ENCODE assay signal across 11 mouse cellular contexts in genomic region chr2:156724871-156725270, GRCm38 (mm10). TPM values are rescaled to one million over a fixed set of nuclear protein-coding genes. Genes with fewer than 3 reads are reported as not detected.
DNase-seq lines count a peak whose midpoint lies in the region; ATAC-seq lines count a peak whose summit lies in the region.
"Had no signal": no experiment of that assay in that cellular context is flagged by ENCODE, and none has a peak within 500 bp of the region (broad histone marks: within the 10 kb centered on the region; RNA-seq: fewer than 3 reads in every experiment).

No protein-coding gene starts in this region.

- 76% methylated on average over 4 of the region's 4 CpGs for WGBS in heart, embryonic 12.5 days
- WGBS in hindbrain, embryonic 13.5 days, result 74% methylated on average over 4 of the region's 4 CpGs

- no peaks in the 10 kb centered on the region for H3K9me3 ChIP-seq in heart, embryonic 12.5 days (replicated peaks)
- H3K9me3 ChIP-seq in hindbrain, embryonic 13.5 days, result no peaks in the 10 kb centered on the region

- intact Hi-C loops in heart, postnatal 14 days (cut with DNase I), result loop anchor here (10.0 kb wide), 1 partner anchor 50 kb away; the partner anchor contains the start of gene Myl9

- H3K4me1 ChIP-seq in heart, embryonic 12.5 days (replicated peaks), result peaks cover 64% of the 10 kb centered on the region
- H3K4me1 ChIP-seq in hindbrain, embryonic 13.5 days (replicated peaks), result peaks cover 71% of the 10 kb centered on the region

- no peak overlapping the region for H3K4me2 ChIP-seq in heart, embryonic 12.5 days
- peak overlapping the region; percentile 89 for H3K4me2 ChIP-seq in hindbrain, embryonic 13.5 days

- no peaks in the 10 kb centered on the region for H3K27me3 ChIP-seq in heart, embryonic 12.5 days (replicated peaks)
- H3K27me3 ChIP-seq in hindbrain, embryonic 13.5 days, result no peaks in the 10 kb centered on the region

- H3K36me3 ChIP-seq in heart, embryonic 12.5 days, result no peaks in the 10 kb centered on the region
- H3K36me3 ChIP-seq in hindbrain, embryonic 13.5 days, result peaks cover 6% of the 10 kb centered on the region; the same call in 1 of the 2 replicates

- H3K9ac ChIP-seq in heart, embryonic 12.5 days, result 0 out of 2 replicates have a peak overlapping the region, but pooled peaks have one; percentile 13
- H3K9ac ChIP-seq in hindbrain, embryonic 13.5 days, result peak overlapping the region; percentile 61
- H3K9ac ChIP-seq: liver, embryonic 14.5 days had no signal

- no peak overlapping the region for H3K4me3 ChIP-seq in heart, embryonic 12.5 days
- no peak overlapping the region for H3K4me3 ChIP-seq in hindbrain, embryonic 13.5 days

- no peak for DNase-seq in heart, postnatal 14 days
- peak; percentile 65 for DNase-seq in 3T3-L1 (ENCODE audit: low read depth, low spot score)
- DNase-seq in MN1 (ENCODE audit: low spot score), result peak; percentile 72
- DNase-seq in thymus, postnatal 10 days (ENCODE audit: low spot score in 2 of 2), result no peak
- DNase-seq in B cell, adult 2 months, result no peak
- DNase-seq in T-cell, adult 2 months (ENCODE audit: low spot score), result no peak
- DNase-seq: thymus, postnatal 4 days had no signal

- H3K27ac ChIP-seq in heart, embryonic 12.5 days (ENCODE audit: poor library complexity, severe bottlenecking), result no peak overlapping the region
- no peak overlapping the region for H3K27ac ChIP-seq in hindbrain, embryonic 13.5 days
- H3K27ac ChIP-seq: kidney, postnatal 0 days; liver, embryonic 14.5 days had no signal

- ATAC-seq in heart, embryonic 12.5 days (ENCODE audit: insufficient number of reproducible peaks, low FRiP score), result no peak
- ATAC-seq in hindbrain, embryonic 13.5 days (ENCODE audit: low FRiP score), result no peak

RNA-seq across cellular contexts. Expression of gene Myl9, which starts 50.3 kb away (rescaled TPM):
- 1,723 and 1,724 TPM in 2 replicates for polyA plus RNA-seq in heart, embryonic 12.5 days (2016; fragmentation: Nextera tagmentation; extraction: Ambion mirVana)
- total RNA-seq in heart, postnatal 14 days (2021), result 100 to 1,000 TPM; 274 to 290 TPM
- 39.1 and 53.3 TPM in 2 replicates for polyA plus RNA-seq in hindbrain, embryonic 13.5 days (2015; fragmentation: Nextera tagmentation; extraction: Ambion mirVana)

Comparison
In these comparisons a context has a peak if more than half of its experiments do, and no peak if none do; other contexts are left out.
1. DNase-seq: peak in 3T3-L1 (single experiment) and MN1 (single experiment); none in heart, postnatal 14 days (0 of 2), thymus, postnatal 10 days (0 of 2), B cell, adult 2 months (0 of 2) and T-cell, adult 2 months (single experiment).
2. RNA of gene Myl9, which starts 50.3 kb away (polyA plus RNA-seq): 1,723 to 1,724 TPM in heart, embryonic 12.5 days; 39.1 to 53.3 TPM in hindbrain, embryonic 13.5 days; every median in the first group is over 10 times any median in the second.